Mouse (Mus musculus) MEL-GATA-1-ER (cell line): ENCODE measurements around the gene Tent5c.

Experiments
- DNase-seq: peaks from one replicate; pipeline ENCODE4 v3.0.0-alpha.2; 2012; ENCODE audit warnings: low read depth; ENCODE audit errors: extremely low read depth

Gene Tent5c

DNA sequence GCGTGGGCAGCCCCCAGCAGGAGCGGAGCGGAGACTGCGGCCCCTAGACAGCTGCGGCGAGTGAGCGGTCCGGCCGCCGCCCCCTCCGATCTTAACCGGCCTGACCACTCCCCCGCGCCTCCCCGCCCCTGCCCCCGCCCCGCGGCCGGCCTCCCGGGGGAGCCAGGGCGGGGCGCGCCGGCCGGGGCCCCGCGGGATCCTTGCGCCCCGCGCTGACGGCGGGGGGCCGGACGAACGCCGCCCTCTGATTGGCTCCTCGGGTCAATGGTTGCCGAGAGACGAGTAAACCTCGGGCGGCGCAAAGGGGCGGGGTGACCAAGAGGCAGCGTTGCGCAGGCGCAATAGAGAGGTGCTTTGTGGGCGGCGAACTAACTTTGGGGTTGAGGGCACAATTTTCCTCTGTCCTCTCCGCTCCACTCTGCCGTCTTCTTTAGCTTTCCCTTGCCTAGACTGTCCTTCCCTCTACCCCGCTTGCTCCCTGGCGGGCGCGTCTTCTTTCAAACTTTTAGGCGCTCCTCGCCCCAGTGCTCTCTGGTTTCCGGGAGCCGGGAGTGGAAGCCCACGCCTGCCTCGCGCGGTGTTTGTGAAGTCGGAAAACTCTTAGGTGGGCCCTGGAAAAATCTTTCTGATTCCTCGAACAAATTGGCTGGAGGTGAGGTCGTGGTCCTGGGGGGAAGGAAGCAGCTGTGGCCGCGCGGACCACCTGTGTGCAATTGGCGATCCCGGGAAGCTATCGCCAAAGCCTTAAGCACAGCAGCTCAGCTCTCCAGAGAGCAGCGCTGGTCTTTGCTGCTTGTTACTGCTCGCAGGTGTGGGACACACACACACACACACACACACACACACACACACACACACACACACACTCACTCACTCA, at the start of gene Tent5c:
Gene Tent5c, minus strand, starts transcription at position 192 of the 877 bp plus-strand sequence.
- peak; percentile 97 for DNase-seq

DNA sequence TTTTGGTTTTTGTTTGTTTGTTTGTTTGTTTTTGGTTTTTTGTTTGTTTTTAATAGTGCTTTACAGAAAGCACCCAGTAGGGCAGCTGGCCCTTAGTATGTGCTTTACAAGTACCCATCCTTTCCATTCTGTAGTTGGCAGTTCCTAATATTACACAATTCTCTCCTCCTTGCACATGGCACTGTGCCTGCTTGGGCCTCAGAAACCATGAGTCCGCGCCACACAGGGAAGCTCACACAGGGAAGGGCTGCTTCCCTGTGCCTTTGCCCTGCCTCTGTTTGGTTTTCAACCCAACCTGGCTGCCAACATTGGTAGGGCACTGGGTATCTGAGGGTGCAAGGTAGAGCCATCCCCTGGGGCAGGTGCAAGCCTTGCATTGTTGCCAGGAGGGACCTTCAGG, 47.6 kb upstream of the Tent5c start:
- no peak for DNase-seq

- no peak for DNase-seq
Measured at GRCm38 (mm10) chr3:100535902-100536301, 46.8 kb upstream of the Tent5c start.

DNA sequence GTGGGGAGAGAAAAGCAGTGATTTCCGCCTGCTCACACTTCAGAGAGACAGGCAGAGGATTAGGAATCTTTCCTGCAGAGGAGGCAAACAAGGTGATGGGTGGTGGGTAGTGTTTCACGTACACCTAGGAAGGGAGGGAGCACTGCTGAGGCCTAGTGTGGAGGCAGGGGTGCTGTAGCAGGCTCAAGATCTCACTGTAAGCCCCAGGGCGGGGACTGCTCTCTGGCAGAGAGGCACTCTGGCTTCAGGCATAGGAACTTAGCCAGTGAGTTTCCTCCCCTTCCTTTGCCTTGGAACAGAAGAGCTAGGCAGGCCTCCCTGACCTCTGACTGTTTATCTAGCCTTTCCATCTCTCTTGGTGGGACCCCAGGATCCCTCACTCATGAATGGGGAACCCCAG, 46.2 kb upstream of the Tent5c start:
- no peak for DNase-seq

GRCm38 (mm10) chr3:100534394-100534793, 45.3 kb upstream of the Tent5c start:
- DNase-seq: no peak

GRCm38 (mm10) chr3:100533429-100533828, 44.3 kb upstream of the Tent5c start:
- no peak for DNase-seq

- DNase-seq: peak; percentile 51
Measured at GRCm38 (mm10) chr3:100530919-100531318, 41.8 kb upstream of the Tent5c start.

GRCm38 (mm10) chr3:100530244-100530788, 41.2 kb upstream of the Tent5c start:
- DNase-seq: no peak

DNA sequence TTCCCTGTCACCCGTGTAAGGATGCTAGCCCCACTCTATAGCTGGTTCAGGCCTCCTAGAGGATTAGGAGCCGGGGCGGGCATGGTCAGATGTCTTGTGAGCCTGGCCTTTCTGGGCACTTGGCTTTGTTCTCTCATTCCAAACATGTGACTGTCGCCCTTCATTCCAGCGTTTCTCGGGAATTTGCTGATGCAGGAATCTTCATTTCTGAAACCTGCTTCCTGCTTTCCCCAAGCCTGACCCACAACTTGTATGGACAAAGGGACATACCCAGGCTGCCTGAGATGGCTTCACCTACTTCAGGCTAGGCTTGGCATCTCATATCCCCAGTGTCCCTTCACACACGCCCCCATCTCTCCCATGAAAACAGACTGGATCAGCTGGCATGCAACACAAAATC, 33.5 kb upstream of the Tent5c start:
- DNase-seq: no peak

DNA sequence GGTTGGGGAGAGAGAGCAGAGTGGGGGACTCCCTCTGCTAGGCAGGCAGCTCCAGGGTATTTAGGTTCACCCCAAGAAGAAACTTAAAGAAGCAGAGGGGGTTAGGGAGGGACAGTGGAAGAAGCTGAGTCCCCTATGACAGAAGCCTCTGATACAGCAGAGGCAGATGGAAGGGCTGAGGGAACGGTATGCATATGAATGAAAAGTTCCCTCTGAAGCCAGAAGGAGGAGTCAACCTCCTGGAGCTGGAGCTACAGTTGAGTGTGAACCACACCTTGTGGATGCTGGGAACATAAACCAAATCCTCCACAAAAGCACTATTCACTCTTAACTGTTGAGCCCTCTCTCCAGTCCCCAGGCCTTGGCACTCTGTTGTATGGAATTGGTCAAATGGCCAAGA, 32.5 kb upstream of the Tent5c start:
- DNase-seq: no peak

GRCm38 (mm10) chr3:100515754-100516141, 26.6 kb upstream of the Tent5c start:
- DNase-seq: no peak

GRCm38 (mm10) chr3:100515093-100515753, 26.1 kb upstream of the Tent5c start:
- DNase-seq: no peak

DNA sequence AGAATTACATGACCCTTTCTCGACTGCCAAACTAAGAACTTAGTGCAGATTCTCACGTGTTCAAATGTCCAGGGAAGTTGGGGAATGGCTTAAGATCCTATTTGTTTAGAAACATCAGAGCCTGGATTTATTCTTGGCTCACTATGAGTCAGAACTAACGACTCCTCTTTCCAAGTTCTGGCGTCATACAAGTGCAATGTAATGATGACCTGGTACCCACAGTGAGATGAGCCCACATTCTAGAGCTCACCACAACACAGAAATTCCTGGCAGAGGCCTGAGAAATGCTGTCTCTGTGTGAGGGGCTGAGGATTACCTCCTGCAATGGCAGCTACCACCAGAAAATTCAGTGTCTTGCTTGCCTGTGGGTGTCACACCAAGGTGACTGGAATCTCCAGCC, 18.1 kb upstream of the Tent5c start:
- no peak for DNase-seq

- no peak for DNase-seq
Measured at GRCm38 (mm10) chr3:100506715-100507114, 17.6 kb upstream of the Tent5c start.

- DNase-seq: no peak
Measured at GRCm38 (mm10) chr3:100503882-100504281, 14.8 kb upstream of the Tent5c start.

- no peak for DNase-seq
Measured at GRCm38 (mm10) chr3:100502516-100502915, 13.4 kb upstream of the Tent5c start.

DNA sequence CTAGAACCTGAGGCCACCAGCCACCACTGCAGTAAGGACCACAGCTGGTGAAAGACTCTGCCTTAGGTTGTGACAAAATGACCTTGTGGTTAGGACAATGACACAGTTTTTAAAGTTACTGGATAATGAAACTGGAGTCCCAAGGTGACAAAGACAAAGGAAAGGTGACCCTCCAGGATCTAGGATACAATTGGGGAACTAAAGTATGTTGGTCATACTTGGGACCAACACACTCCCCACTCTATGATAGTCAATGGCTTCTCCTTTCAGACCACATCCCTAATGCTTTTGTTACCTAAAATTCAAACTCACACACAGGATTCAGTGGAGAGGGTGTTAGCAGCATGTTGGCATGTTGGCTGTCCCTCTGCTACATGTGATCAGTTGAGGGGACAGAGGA, 12.8 kb upstream of the Tent5c start:
- no peak for DNase-seq

- no peak for DNase-seq
Measured at GRCm38 (mm10) chr3:100496081-100496480, 7.0 kb upstream of the Tent5c start.

- no peak for DNase-seq
Measured at GRCm38 (mm10) chr3:100495456-100495855, 6.3 kb upstream of the Tent5c start.

GRCm38 (mm10) chr3:100494912-100495311, 5.8 kb upstream of the Tent5c start:
- no peak for DNase-seq

DNA sequence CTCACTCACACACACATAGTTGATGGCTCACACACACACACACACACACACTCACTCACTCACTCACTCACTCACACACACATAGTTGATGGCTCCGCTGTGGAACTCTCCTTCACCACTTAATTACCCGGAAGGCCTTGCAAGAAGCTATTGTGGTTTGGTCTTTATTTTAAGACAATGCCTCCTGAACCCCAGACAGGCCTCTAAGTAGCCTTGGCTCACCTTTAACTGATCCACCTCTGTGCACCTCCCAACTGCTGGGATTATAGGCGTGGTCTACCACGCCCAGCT, 831 bp upstream of the Tent5c start:
- no peak for DNase-seq

- DNase-seq: peak; percentile 90
Measured at GRCm38 (mm10) chr3:100488251-100489132, 632 bp downstream of the Tent5c start.
